Mouse (Mus musculus) cerebellum, adult 2 months (tissue): ENCODE results near the gene Txndc12.

Experiments
- CTCF ChIP-seq: fragments of 200-500 bp; IDR thresholded peaks from 2 replicates; pipeline ENCODE4 v1.5.1; 2011; ENCODE audit warnings: low read depth, mild to moderate bottlenecking, control low read depth, low read length, moderate library complexity, borderline replicate concordance; ENCODE audit not compliant: insufficient read depth
- POLR2A ChIP-seq: fragments of 200-500 bp; IDR thresholded peaks from 2 replicates; pipeline ENCODE4 v1.6.1; 2011; ENCODE audit warnings: low read length, control low read depth, borderline replicate concordance; ENCODE audit not compliant: insufficient read depth

GRCm38 (mm10) chr4:108907475-108907874 is 73.1 kb downstream of the Txndc12 start:
- no peak for TF ChIP-seq CTCF
- no peak for TF ChIP-seq POLR2A
